31 mouse cellular contexts compared by ENCODE assay signal in genomic region chr11:83335826-83336225, GRCm38 (mm10). TPM values are rescaled to one million over a fixed set of nuclear protein-coding genes. Genes with fewer than 3 reads are reported as not detected.
DNase-seq lines count a peak whose midpoint lies in the region; ATAC-seq lines count a peak whose summit lies in the region.
"Had no signal": no experiment of that assay in that cellular context is flagged by ENCODE, and none has a peak within 500 bp of the region (broad histone marks: within the 10 kb centered on the region; RNA-seq: fewer than 3 reads in every experiment).

No protein-coding gene starts in this region.

- H3K27ac ChIP-seq in forebrain, embryonic 13.5 days = no peak overlapping the region
- H3K27ac ChIP-seq: embryonic facial prominence, embryonic 12.5 days; hindbrain, postnatal 0 days; limb, embryonic 10.5 days; liver, embryonic 15.5 days; lung, embryonic 15.5 days; neural tube, embryonic 13.5 days; stomach, postnatal 0 days had no signal

- no peak overlapping the region for H3K4me2 ChIP-seq in forebrain, embryonic 13.5 days
- H3K4me2 ChIP-seq: embryonic facial prominence, embryonic 12.5 days; heart, embryonic 12.5 days; liver, embryonic 15.5 days; lung, embryonic 15.5 days; neural tube, embryonic 13.5 days had no signal

- H3K27me3 ChIP-seq in forebrain, embryonic 13.5 days = no peaks in the 10 kb centered on the region
- H3K27me3 ChIP-seq: embryonic facial prominence, embryonic 12.5 days; heart, embryonic 12.5 days; liver, embryonic 15.5 days; lung, embryonic 15.5 days; megakaryocyte, embryonic 14.5 days; neural tube, embryonic 13.5 days had no signal

- 88% methylated on average over 7 of the region's 7 CpGs for WGBS in forebrain, embryonic 13.5 days

- no peaks in the 10 kb centered on the region for H3K9me3 ChIP-seq in forebrain, embryonic 13.5 days (replicated peaks)
- H3K9me3 ChIP-seq: embryonic facial prominence, embryonic 12.5 days; heart, embryonic 12.5 days; limb, embryonic 10.5 days; liver, embryonic 15.5 days; lung, embryonic 15.5 days; megakaryocyte, embryonic 14.5 days; neural tube, embryonic 13.5 days had no signal

- ATAC-seq in megakaryocyte-erythroid progenitor cell, adult 5-6 weeks (replicated peaks; ENCODE audit: low FRiP score, low TSS enrichment, poor library complexity, severe bottlenecking) = no peak
- ATAC-seq in forebrain, embryonic 13.5 days = no peak
- ATAC-seq: hindbrain, postnatal 0 days; intestine, embryonic 16.5 days; midbrain, embryonic 16.5 days had no signal

- peak; percentile 62 to 72 for DNase-seq in frontal cortex, adult 2 months (ENCODE audit: extremely low spot score in 1 of 2, low spot score in 1 of 2)
- no peak for DNase-seq in frontal cortex, postnatal 10 days (ENCODE audit: low spot score in 2 of 2)
- peak; percentile 20 to 41 for DNase-seq in left cerebral cortex, adult 9 months (ENCODE audit: low spot score in 2 of 2)
- no peak for DNase-seq in left cerebral cortex, postnatal 10 days (ENCODE audit: extremely low spot score in 1 of 2, low spot score in 2 of 2)
- DNase-seq in frontal cortex, postnatal 36 days (ENCODE audit: low spot score in 2 of 2) = peak; percentile 35 to 63
- peak; percentile 37 to 45 for DNase-seq in left cerebral cortex, postnatal 36 days (ENCODE audit: low spot score in 2 of 2)
- DNase-seq: adrenal gland, postnatal 10 days; cerebellum, adult 2 months; cerebellum, postnatal 25 days; gastrocnemius, postnatal 14 days; heart, adult 18-20 months; heart, postnatal 10 days; kidney, adult 9 months; kidney, postnatal 25 days; liver; lung, postnatal 36 days had no signal

- H3K36me3 ChIP-seq in forebrain, embryonic 13.5 days (ENCODE audit: poor library complexity, severe bottlenecking) = peaks cover 70% of the 10 kb centered on the region

- H3K4me1 ChIP-seq in forebrain, embryonic 13.5 days = no peaks in the 10 kb centered on the region
- H3K4me1 ChIP-seq: embryonic facial prominence, embryonic 12.5 days; heart, embryonic 12.5 days; limb, embryonic 10.5 days; liver, embryonic 15.5 days; lung, embryonic 15.5 days; megakaryocyte, embryonic 14.5 days; neural tube, embryonic 13.5 days had no signal

- no peak overlapping the region for H3K4me3 ChIP-seq in forebrain, embryonic 13.5 days
- H3K4me3 ChIP-seq: embryonic facial prominence, embryonic 12.5 days; heart, embryonic 12.5 days; limb, embryonic 10.5 days; liver, embryonic 15.5 days; lung, embryonic 15.5 days; megakaryocyte, embryonic 14.5 days; myocyte; neural tube, embryonic 13.5 days had no signal

- no peak overlapping the region for H3K9ac ChIP-seq in forebrain, embryonic 13.5 days
- H3K9ac ChIP-seq: embryonic facial prominence, embryonic 12.5 days; heart, embryonic 12.5 days; liver, embryonic 15.5 days; lung, embryonic 15.5 days; neural tube, embryonic 13.5 days had no signal

- intact Hi-C loops in left cerebral cortex, postnatal 10 days (cut with DNase I) = no loop called here
- intact Hi-C loops in left cerebral cortex, postnatal 36 days (cut with DNase I) = no loop called here

RNA-seq across cellular contexts. Expression of gene Pex12, which starts 33.4 kb away (rescaled TPM):
- polyA plus RNA-seq in frontal cortex, adult 2 months (2012; rRNA removed) = 7.3 and 8.7 TPM in 2 replicates
- total RNA-seq in left cerebral cortex, postnatal 10 days (2021) = 10 to 100 TPM in 1 of 2 experiments, 1 to 10 TPM in 1; 7.2 to 11.8 TPM
- total RNA-seq in left cerebral cortex, postnatal 36 days (2021) = 10 to 100 TPM in 1 of 2 experiments, 1 to 10 TPM in 1; 8.1 to 11.3 TPM
- total RNA-seq in megakaryocyte-erythroid progenitor cell, adult 5-6 weeks (2014; fragmentation: Nextera tagmentation) = 7.6 and 10.1 TPM in 2 replicates
- 9.5 and 9.6 TPM in 2 replicates for total RNA-seq in megakaryocyte-erythroid progenitor cell, adult 5-6 weeks (2017)
- polyA plus RNA-seq in forebrain, embryonic 13.5 days (2015; fragmentation: Nextera tagmentation; extraction: Ambion mirVana) = 17.7 and 18.2 TPM in 2 replicates

RNA-seq across cellular contexts. Expression of gene Ap2b1, which starts 37.0 kb away (rescaled TPM):
- polyA plus RNA-seq in frontal cortex, adult 2 months (2012; rRNA removed) = 115 and 125 TPM in 2 replicates
- total RNA-seq in left cerebral cortex, postnatal 10 days (2021) = 100 to 1,000 TPM; 326 to 342 TPM
- 100 to 1,000 TPM; 268 to 286 TPM for total RNA-seq in left cerebral cortex, postnatal 36 days (2021)
- 74.0 and 74.2 TPM in 2 replicates for total RNA-seq in megakaryocyte-erythroid progenitor cell, adult 5-6 weeks (2014; fragmentation: Nextera tagmentation)
- total RNA-seq in megakaryocyte-erythroid progenitor cell, adult 5-6 weeks (2017) = 61.2 and 65.4 TPM in 2 replicates
- 82.2 and 85.4 TPM in 2 replicates for polyA plus RNA-seq in forebrain, embryonic 13.5 days (2015; fragmentation: Nextera tagmentation; extraction: Ambion mirVana)

RNA-seq across cellular contexts. Expression of gene Slfn14, which starts 49.3 kb away (rescaled TPM):
- not detected in 2 replicates for polyA plus RNA-seq in frontal cortex, adult 2 months (2012; rRNA removed)
- total RNA-seq in left cerebral cortex, postnatal 10 days (2021) = under 1 TPM in 1 of 2 experiments, not detected in 1; 0.11 TPM
- not detected for total RNA-seq in left cerebral cortex, postnatal 36 days (2021)
- not detected in 2 replicates for total RNA-seq in megakaryocyte-erythroid progenitor cell, adult 5-6 weeks (2014; fragmentation: Nextera tagmentation)
- 0.28 TPM in 1 of 2 replicates, not detected in the other for total RNA-seq in megakaryocyte-erythroid progenitor cell, adult 5-6 weeks (2017)
- polyA plus RNA-seq in forebrain, embryonic 13.5 days (2015; fragmentation: Nextera tagmentation; extraction: Ambion mirVana) = 0.04 and 0.14 TPM in 2 replicates
- total RNA-seq: gastrocnemius, postnatal 14 days; heart, adult 18-20 months; hindbrain, postnatal 0 days had no signal
- polyA plus RNA-seq: hindbrain, postnatal 0 days; midbrain, embryonic 16.5 days; neural tube, embryonic 13.5 days; thymus, postnatal 0 days had no signal

Comparison
In these comparisons a context has a peak if more than half of its experiments do, and no peak if none do; other contexts are left out.
1. DNase-seq: peak in frontal cortex, adult 2 months (2 of 2), left cerebral cortex, adult 9 months (2 of 2), frontal cortex, postnatal 36 days (2 of 2) and left cerebral cortex, postnatal 36 days (2 of 2); none in frontal cortex, postnatal 10 days (0 of 2) and left cerebral cortex, postnatal 10 days (0 of 2).